Mouse (Mus musculus) neural tube, embryonic 12.5 days (tissue): ENCODE data around the gene Fam227b. TPM values are rescaled to one million over a fixed set of nuclear protein-coding genes. Genes with fewer than 3 reads are reported as not detected.
A peak's percentile ranks its signal among the peaks of the same experiment; 100 is the strongest.

Experiments
- ATAC-seq: fragments of 200-750 bp; cut with Nextera tagmentation; 2 replicates; pipeline ENCODE4 v1.8.0; 2017; ENCODE audit warnings: low read depth, mild to moderate bottlenecking, moderate TSS enrichment, moderate library complexity; ENCODE audit not compliant: low FRiP score
- H3K27ac ChIP-seq: fragments of 300-500 bp; sonication (generic); 2 replicates; pipeline ENCODE4 v1.5.1; 2016
- H3K27me3 ChIP-seq: fragments of 300-500 bp; sonication (generic); replicated peaks from 2 replicates; pipeline ENCODE4 v1.6.1; 2016; ENCODE audit warnings: mild to moderate bottlenecking
- H3K36me3 ChIP-seq: fragments of 300-500 bp; sonication (generic); 2 replicates; pipeline ENCODE4 v1.6.1; 2016; ENCODE audit warnings: mild to moderate bottlenecking
- H3K4me1 ChIP-seq: fragments of 300-500 bp; sonication (generic); 2 replicates; pipeline ENCODE4 v1.6.1; 2016
- H3K4me2 ChIP-seq: fragments of 300-500 bp; sonication (generic); replicated peaks from 2 replicates; pipeline ENCODE4 v1.6.1; 2016; ENCODE audit warnings: mild to moderate bottlenecking
- H3K4me3 ChIP-seq: fragments of 300-500 bp; sonication (generic); 2 replicates; pipeline ENCODE4 v1.5.1; 2016
- H3K9ac ChIP-seq: fragments of 300-500 bp; sonication (generic); 2 replicates; pipeline ENCODE4 v1.6.1; 2016; ENCODE audit warnings: mild to moderate bottlenecking
- H3K9me3 ChIP-seq: fragments of 300-500 bp; sonication (generic); 2 replicates; pipeline ENCODE4 v1.6.1; 2016; ENCODE audit warnings: mild to moderate bottlenecking
- WGBS: fragments of 180-500 bp; shearing (Covaris S2); methylation state at CpG from one replicate; pipeline ENCODE4 v1.1.7; 2016; 5-methylcytosine and 5-hydroxymethylcytosine counted together
- polyA plus RNA-seq: library from polyadenylated mRNA; unstranded; fragments of >200 nt; fragmentation: Nextera tagmentation; extraction: Ambion mirVana; gene quantifications from 2 replicates; pipeline ENCODE4 v1.2.1, GENCODE M21; 2016

The Fam227b gene
- polyA plus RNA-seq: not detected in 2 replicates

- peak within 1 kb of the TSS; percentile 81 for H3K9ac ChIP-seq
- no peaks in the 10 kb centered on the region for H3K9me3 ChIP-seq
- H3K27ac ChIP-seq: peak within 1 kb of the TSS; percentile 68
- H3K4me2 ChIP-seq: peak within 1 kb of the TSS; percentile 60
- ATAC-seq: peak; percentile 99
- H3K36me3 ChIP-seq: no peaks in the 10 kb centered on the region
- no peaks in the 10 kb centered on the region for H3K27me3 ChIP-seq
- H3K4me3 ChIP-seq: peak within 1 kb of the TSS; percentile 74
- under 1% methylated on average over 57 of the region's 57 CpGs for WGBS
- no peaks in the 10 kb centered on the region for H3K4me1 ChIP-seq
These were observed at the start of gene Fam227b, which contains the start of gene Dtwd1 for GRCm38 (mm10) chr2:126151855-126152571. Fam227b (minus strand) TSS chr2:126152004. Dtwd1 (plus strand) TSS chr2:126152141.

GRCm38 (mm10) chr2:126198971-126199370 lies 47.2 kb upstream of the Fam227b start:
- WGBS: 87% methylated on average over 3 of the region's 3 CpGs
- H3K9ac ChIP-seq: no peak overlapping the region

GRCm38 (mm10) chr2:126195631-126196356 lies 44.0 kb upstream of the Fam227b start:
- no peak overlapping the region for H3K4me2 ChIP-seq
- H3K36me3 ChIP-seq: no peaks in the 10 kb centered on the region
- H3K4me1 ChIP-seq: no peaks in the 10 kb centered on the region
- ATAC-seq: no peak
- H3K9me3 ChIP-seq: no peaks in the 10 kb centered on the region
- H3K4me3 ChIP-seq: no peak overlapping the region
- no peak overlapping the region for H3K27ac ChIP-seq
- no peak overlapping the region for H3K9ac ChIP-seq
- H3K27me3 ChIP-seq: no peaks in the 10 kb centered on the region
- WGBS: 67% methylated on average over 12 of the region's 12 CpGs

More at GRCm38 (mm10) chr2:126198971-126199370, 47.2 kb upstream of the Fam227b start:
- ATAC-seq: no peak
- Histone ChIP-seq H3K4me1 (no peaks in the 10 kb centered on the region), H3K36me3 (no peaks in the 10 kb centered on the region), H3K4me3 (no peak overlapping the region), H3K27me3 (no peaks in the 10 kb centered on the region), H3K27ac (no peak overlapping the region), H3K9me3 (no peaks in the 10 kb centered on the region), H3K4me2 (no peak overlapping the region)

- no peaks in the 10 kb centered on the region for H3K9me3 ChIP-seq
- H3K4me1 ChIP-seq: no peaks in the 10 kb centered on the region
- no peaks in the 10 kb centered on the region for H3K27me3 ChIP-seq
- WGBS: 76% methylated on average over 2 of the region's 2 CpGs
- H3K36me3 ChIP-seq: no peaks in the 10 kb centered on the region
- ATAC-seq: no peak
- no peak overlapping the region for H3K4me3 ChIP-seq
- H3K4me2 ChIP-seq: no peak overlapping the region
- no peak overlapping the region for H3K9ac ChIP-seq
- H3K27ac ChIP-seq: no peak overlapping the region
These were observed 40.3 kb upstream of the Fam227b start for GRCm38 (mm10) chr2:126192129-126192528.

GRCm38 (mm10) chr2:126191306-126191705 lies 39.5 kb upstream of the Fam227b start:
- Histone ChIP-seq H3K4me3 (no peak overlapping the region), H3K27ac (no peak overlapping the region), H3K36me3 (no peaks in the 10 kb centered on the region), H3K27me3 (no peaks in the 10 kb centered on the region), H3K9ac (no peak overlapping the region), H3K4me2 (no peak overlapping the region), H3K9me3 (no peaks in the 10 kb centered on the region), H3K4me1 (no peaks in the 10 kb centered on the region)
- 85% methylated on average over 4 of the region's 4 CpGs for WGBS
- no peak for ATAC-seq

- Histone ChIP-seq H3K4me1 (no peaks in the 10 kb centered on the region), H3K4me2 (no peak overlapping the region), H3K27ac (no peak overlapping the region), H3K4me3 (no peak overlapping the region), H3K36me3 (no peaks in the 10 kb centered on the region), H3K27me3 (no peaks in the 10 kb centered on the region), H3K9me3 (no peaks in the 10 kb centered on the region), H3K9ac (no peak overlapping the region)
- 84% methylated on average over 1 of the region's 1 CpGs for WGBS
- ATAC-seq: no peak
These were observed 19.6 kb upstream of the Fam227b start for GRCm38 (mm10) chr2:126171427-126171826.

- H3K4me3 ChIP-seq: no peak overlapping the region
- H3K9ac ChIP-seq: no peak overlapping the region
- H3K36me3 ChIP-seq: peaks cover 6% of the 10 kb centered on the region
- no peaks in the 10 kb centered on the region for H3K4me1 ChIP-seq
- no peak overlapping the region for H3K27ac ChIP-seq
- H3K4me2 ChIP-seq: no peak overlapping the region
- no peaks in the 10 kb centered on the region for H3K9me3 ChIP-seq
- no peaks in the 10 kb centered on the region for H3K27me3 ChIP-seq
- ATAC-seq: no peak
- WGBS: 88% methylated on average over 8 of the region's 8 CpGs
These were observed 15.2 kb upstream of the Fam227b start for GRCm38 (mm10) chr2:126166848-126167617.

- Histone ChIP-seq H3K9ac (no peak overlapping the region), H3K4me3 (no peak overlapping the region), H3K36me3 (peaks cover 13% of the 10 kb centered on the region), H3K4me1 (no peaks in the 10 kb centered on the region), H3K9me3 (no peaks in the 10 kb centered on the region), H3K4me2 (no peak overlapping the region), H3K27ac (no peak overlapping the region), H3K27me3 (no peaks in the 10 kb centered on the region)
- ATAC-seq: no peak
These were observed 14.5 kb upstream of the Fam227b start for GRCm38 (mm10) chr2:126166335-126166734.

- no peak for ATAC-seq
- Histone ChIP-seq H3K9ac (no peak overlapping the region), H3K9me3 (no peaks in the 10 kb centered on the region), H3K4me3 (no peak overlapping the region), H3K36me3 (peaks cover 20% of the 10 kb centered on the region), H3K4me2 (no peak overlapping the region), H3K4me1 (no peaks in the 10 kb centered on the region), H3K27me3 (no peaks in the 10 kb centered on the region), H3K27ac (no peak overlapping the region)
- WGBS: 92% methylated on average over 5 of the region's 5 CpGs
These were observed 13.6 kb upstream of the Fam227b start for GRCm38 (mm10) chr2:126165277-126166018.

- ATAC-seq: no peak
- Histone ChIP-seq H3K4me1 (no peaks in the 10 kb centered on the region), H3K9ac (no peak overlapping the region), H3K4me3 (no peak overlapping the region), H3K27me3 (no peaks in the 10 kb centered on the region), H3K36me3 (no peaks in the 10 kb centered on the region), H3K27ac (no peak overlapping the region), H3K9me3 (no peaks in the 10 kb centered on the region), H3K4me2 (no peak overlapping the region)
These were observed 4.1 kb downstream of the Fam227b start for GRCm38 (mm10) chr2:126147723-126148122.

GRCm38 (mm10) chr2:126094616-126095015 lies 57.2 kb downstream of the Fam227b start:
- no peak for ATAC-seq
- H3K27ac ChIP-seq: no peak overlapping the region
- H3K27me3 ChIP-seq: no peaks in the 10 kb centered on the region
- H3K4me2 ChIP-seq: no peak overlapping the region
- no peak overlapping the region for H3K4me3 ChIP-seq
- no peaks in the 10 kb centered on the region for H3K9me3 ChIP-seq
- no peak overlapping the region for H3K9ac ChIP-seq
- H3K36me3 ChIP-seq: no peaks in the 10 kb centered on the region
- no peaks in the 10 kb centered on the region for H3K4me1 ChIP-seq
- WGBS: 94% methylated on average over 4 of the region's 4 CpGs

- Histone ChIP-seq H3K4me3 (no peak overlapping the region), H3K27me3 (no peaks in the 10 kb centered on the region), H3K27ac (no peak overlapping the region), H3K4me1 (no peaks in the 10 kb centered on the region), H3K9me3 (no peaks in the 10 kb centered on the region), H3K9ac (no peak overlapping the region), H3K36me3 (no peaks in the 10 kb centered on the region), H3K4me2 (no peak overlapping the region)
- no peak for ATAC-seq
- 75% methylated on average over 5 of the region's 5 CpGs for WGBS
These were observed 61.4 kb downstream of the Fam227b start for GRCm38 (mm10) chr2:126090432-126090831.
